Mouse (Mus musculus): ENCODE measurements around the gene Galk2. TPM values are rescaled to one million over a fixed set of nuclear protein-coding genes. Genes with fewer than 3 reads are reported as not detected.

The Galk2 gene
- polyA plus RNA-seq, 1 experiment from 2014 or later = 33.2 TPM

- Histone ChIP-seq H3K9me3 (replicated peaks; ENCODE audit: control insufficient read depth, low read length, poor library complexity, severe bottlenecking) (no peaks in the 10 kb centered on the region), H3K4me3 (ENCODE audit: low read depth, low read length) (no peak overlapping the region), H3K4me1 (ENCODE audit: control insufficient read depth, insufficient read depth, low read length) (no peaks in the 10 kb centered on the region), H3K36me3 (ENCODE audit: control insufficient read depth, insufficient read depth, low read length) (no peaks in the 10 kb centered on the region), H3K27ac (ENCODE audit: low read length) (no peak overlapping the region), H3K4me2 (ENCODE audit: low read length) (no peak overlapping the region), H3K9ac (ENCODE audit: low read depth, low read length) (no peak overlapping the region), H3K27me3 (ENCODE audit: control insufficient read depth, insufficient read depth, low read depth, low read length) (no peaks in the 10 kb centered on the region)
- 80% methylated on average over 4 of the region's 4 CpGs for WGBS
- ATAC-seq = no peak
These were observed 27.1 kb downstream of the Galk2 start for GRCm38 (mm10) chr2:125885891-125886576.

GRCm38 (mm10) chr2:125893096-125893495 lies 34.2 kb downstream of the Galk2 start:
- H3K9me3 ChIP-seq (replicated peaks; ENCODE audit: control insufficient read depth, low read length, poor library complexity, severe bottlenecking) = no peaks in the 10 kb centered on the region
- H3K27ac ChIP-seq (ENCODE audit: low read length) = no peak overlapping the region
- H3K4me1 ChIP-seq (ENCODE audit: control insufficient read depth, insufficient read depth, low read length) = no peaks in the 10 kb centered on the region
- no peak overlapping the region for H3K4me2 ChIP-seq (ENCODE audit: low read length)
- 50% methylated on average over 6 of the region's 6 CpGs for WGBS
- H3K27me3 ChIP-seq (ENCODE audit: control insufficient read depth, insufficient read depth, low read depth, low read length) = no peaks in the 10 kb centered on the region
- no peak overlapping the region for H3K4me3 ChIP-seq (ENCODE audit: low read depth, low read length)
- no peak overlapping the region for H3K9ac ChIP-seq (ENCODE audit: low read depth, low read length)
- H3K36me3 ChIP-seq (ENCODE audit: control insufficient read depth, insufficient read depth, low read length) = no peaks in the 10 kb centered on the region
- no peak for ATAC-seq

- Histone ChIP-seq H3K27me3 (ENCODE audit: control insufficient read depth, insufficient read depth, low read depth, low read length) (no peaks in the 10 kb centered on the region), H3K27ac (ENCODE audit: low read length) (no peak overlapping the region), H3K4me1 (ENCODE audit: control insufficient read depth, insufficient read depth, low read length) (no peaks in the 10 kb centered on the region), H3K4me2 (ENCODE audit: low read length) (no peak overlapping the region), H3K36me3 (ENCODE audit: control insufficient read depth, insufficient read depth, low read length) (no peaks in the 10 kb centered on the region), H3K9ac (ENCODE audit: low read depth, low read length) (no peak overlapping the region), H3K4me3 (ENCODE audit: low read depth, low read length) (no peak overlapping the region), H3K9me3 (replicated peaks; ENCODE audit: control insufficient read depth, low read length, poor library complexity, severe bottlenecking) (no peaks in the 10 kb centered on the region)
- WGBS = 95% methylated on average over 4 of the region's 4 CpGs
- no peak for ATAC-seq
These were observed 36.2 kb downstream of the Galk2 start for GRCm38 (mm10) chr2:125895099-125895498.

- H3K4me3 ChIP-seq (ENCODE audit: low read depth, low read length) = no peak overlapping the region
- 94% methylated on average over 3 of the region's 3 CpGs for WGBS
- H3K4me2 ChIP-seq (ENCODE audit: low read length) = no peak overlapping the region
- no peak overlapping the region for H3K9ac ChIP-seq (ENCODE audit: low read depth, low read length)
- H3K4me1 ChIP-seq (ENCODE audit: control insufficient read depth, insufficient read depth, low read length) = no peaks in the 10 kb centered on the region
- no peaks in the 10 kb centered on the region for H3K27me3 ChIP-seq (ENCODE audit: control insufficient read depth, insufficient read depth, low read depth, low read length)
- no peak for ATAC-seq
- no peak overlapping the region for H3K27ac ChIP-seq (ENCODE audit: low read length)
- no peaks in the 10 kb centered on the region for H3K9me3 ChIP-seq (replicated peaks; ENCODE audit: control insufficient read depth, low read length, poor library complexity, severe bottlenecking)
- no peaks in the 10 kb centered on the region for H3K36me3 ChIP-seq (ENCODE audit: control insufficient read depth, insufficient read depth, low read length)
These were observed 37.4 kb downstream of the Galk2 start for GRCm38 (mm10) chr2:125896355-125896754.

GRCm38 (mm10) chr2:125900797-125901410 lies 42.0 kb downstream of the Galk2 start:
- H3K27ac ChIP-seq (ENCODE audit: low read length) = no peak overlapping the region
- no peaks in the 10 kb centered on the region for H3K27me3 ChIP-seq (ENCODE audit: control insufficient read depth, insufficient read depth, low read depth, low read length)
- H3K4me3 ChIP-seq (ENCODE audit: low read depth, low read length) = no peak overlapping the region
- H3K9ac ChIP-seq (ENCODE audit: low read depth, low read length) = no peak overlapping the region
- no peak for ATAC-seq
- H3K4me2 ChIP-seq (ENCODE audit: low read length) = no peak overlapping the region
- no peaks in the 10 kb centered on the region for H3K4me1 ChIP-seq (ENCODE audit: control insufficient read depth, insufficient read depth, low read length)
- H3K9me3 ChIP-seq (replicated peaks; ENCODE audit: control insufficient read depth, low read length, poor library complexity, severe bottlenecking) = no peaks in the 10 kb centered on the region
- 94% methylated on average over 6 of the region's 6 CpGs for WGBS
- no peaks in the 10 kb centered on the region for H3K36me3 ChIP-seq (ENCODE audit: control insufficient read depth, insufficient read depth, low read length)

GRCm38 (mm10) chr2:125901426-125901825 lies 42.5 kb downstream of the Galk2 start:
- 88% methylated on average over 3 of the region's 3 CpGs for WGBS
- Histone ChIP-seq H3K27ac (ENCODE audit: low read length) (no peak overlapping the region), H3K4me1 (ENCODE audit: control insufficient read depth, insufficient read depth, low read length) (no peaks in the 10 kb centered on the region), H3K36me3 (ENCODE audit: control insufficient read depth, insufficient read depth, low read length) (peaks cover 2% of the 10 kb centered on the region; the same call in 1 of the 2 replicates), H3K4me2 (ENCODE audit: low read length) (no peak overlapping the region), H3K9ac (ENCODE audit: low read depth, low read length) (no peak overlapping the region), H3K27me3 (ENCODE audit: control insufficient read depth, insufficient read depth, low read depth, low read length) (no peaks in the 10 kb centered on the region), H3K9me3 (replicated peaks; ENCODE audit: control insufficient read depth, low read length, poor library complexity, severe bottlenecking) (no peaks in the 10 kb centered on the region), H3K4me3 (ENCODE audit: low read depth, low read length) (no peak overlapping the region)
- no peak for ATAC-seq

GRCm38 (mm10) chr2:125906407-125907066 lies 47.6 kb downstream of the Galk2 start:
- no peak overlapping the region for H3K27ac ChIP-seq (ENCODE audit: low read length)
- H3K27me3 ChIP-seq (ENCODE audit: control insufficient read depth, insufficient read depth, low read depth, low read length) = no peaks in the 10 kb centered on the region
- H3K9ac ChIP-seq (ENCODE audit: low read depth, low read length) = no peak overlapping the region
- H3K4me3 ChIP-seq (ENCODE audit: low read depth, low read length) = no peak overlapping the region
- no peaks in the 10 kb centered on the region for H3K9me3 ChIP-seq (replicated peaks; ENCODE audit: control insufficient read depth, low read length, poor library complexity, severe bottlenecking)
- no peak overlapping the region for H3K4me2 ChIP-seq (ENCODE audit: low read length)
- ATAC-seq = no peak
- H3K4me1 ChIP-seq (ENCODE audit: control insufficient read depth, insufficient read depth, low read length) = no peaks in the 10 kb centered on the region
- H3K36me3 ChIP-seq (ENCODE audit: control insufficient read depth, insufficient read depth, low read length) = peaks cover 5% of the 10 kb centered on the region; the same call in 1 of the 2 replicates
- 87% methylated on average over 4 of the region's 4 CpGs for WGBS

- Histone ChIP-seq H3K4me2 (ENCODE audit: low read length) (no peak overlapping the region), H3K27me3 (ENCODE audit: control insufficient read depth, insufficient read depth, low read depth, low read length) (no peaks in the 10 kb centered on the region), H3K9ac (ENCODE audit: low read depth, low read length) (no peak overlapping the region), H3K4me1 (ENCODE audit: control insufficient read depth, insufficient read depth, low read length) (no peaks in the 10 kb centered on the region), H3K4me3 (ENCODE audit: low read depth, low read length) (no peak overlapping the region), H3K9me3 (replicated peaks; ENCODE audit: control insufficient read depth, low read length, poor library complexity, severe bottlenecking) (no peaks in the 10 kb centered on the region), H3K36me3 (ENCODE audit: control insufficient read depth, insufficient read depth, low read length) (peaks cover 5% of the 10 kb centered on the region; the same call in 1 of the 2 replicates), H3K27ac (ENCODE audit: low read length) (no peak overlapping the region)
- 91% methylated on average over 4 of the region's 4 CpGs for WGBS
- ATAC-seq = no peak
These were observed 48.8 kb downstream of the Galk2 start for GRCm38 (mm10) chr2:125907580-125908255.

All from midbrain, embryonic 16.5 days (tissue).